Mouse (Mus musculus) left cerebral cortex, adult 9 months (tissue): ENCODE results near the gene Izumo1.

Source experiments
- DNase-seq, 2 experiments: peaks; one replicate each; pipeline ENCODE4 v3.0.0; 2022; ENCODE audit warnings: low spot score in 2 of 2

The Izumo1 gene

DNA sequence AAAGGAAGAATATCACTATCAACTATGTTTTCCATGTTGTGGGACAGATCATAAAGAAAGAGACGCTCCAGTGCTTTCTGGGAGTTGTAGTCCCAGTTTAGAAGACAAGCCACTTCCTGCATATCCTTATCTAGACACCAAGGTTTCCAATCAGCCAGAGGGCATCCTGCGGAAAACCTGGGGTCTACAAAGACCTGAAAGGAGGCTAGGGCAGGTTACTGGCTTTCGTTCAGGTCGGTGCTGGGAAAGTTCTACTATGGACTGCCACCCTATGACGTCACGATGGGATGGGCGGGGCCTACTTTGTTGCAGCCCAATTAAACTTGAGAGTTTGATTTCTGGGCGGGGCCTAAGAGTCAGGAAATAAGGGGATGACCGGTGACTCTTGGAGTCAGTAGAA is at the start of gene Izumo1:
TSS of gene Izumo1 (plus strand) at position 369 of the 400 bp plus-strand sequence.
- no peak for DNase-seq

DNA sequence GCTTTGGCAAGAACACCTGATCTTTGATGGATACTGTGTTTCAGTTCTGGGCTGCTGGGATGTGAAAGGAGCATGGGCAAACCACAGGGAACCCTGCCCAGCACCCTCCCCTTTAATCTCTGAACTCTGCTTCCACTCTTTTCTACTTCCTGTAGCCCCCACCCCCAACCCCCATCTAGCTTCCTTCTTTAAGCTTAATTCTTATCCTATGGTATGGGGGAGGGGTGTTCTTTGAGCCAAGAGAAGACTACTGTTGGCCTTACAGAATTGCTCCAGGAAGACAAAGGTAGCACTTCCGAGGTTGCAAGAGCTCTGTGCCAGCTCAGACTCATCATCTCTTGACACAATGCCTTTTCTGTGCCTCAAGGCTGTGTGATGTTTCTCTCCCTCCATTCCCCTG is 49.6 kb upstream of the Izumo1 start:
- DNase-seq = no peak

- DNase-seq = no peak
Observed at GRCm38 (mm10) chr7:45573954-45574353, 47.7 kb upstream of the Izumo1 start.

- DNase-seq = no peak
Observed at GRCm38 (mm10) chr7:45574472-45575379, 46.9 kb upstream of the Izumo1 start.

- no peak for DNase-seq
Observed at GRCm38 (mm10) chr7:45585923-45586322, 35.7 kb upstream of the Izumo1 start.

GRCm38 (mm10) chr7:45587631-45588592 is 33.7 kb upstream of the Izumo1 start:
- DNase-seq = no peak

GRCm38 (mm10) chr7:45589173-45589572 is 32.4 kb upstream of the Izumo1 start:
- DNase-seq = peak; percentile 98 to 99

DNA sequence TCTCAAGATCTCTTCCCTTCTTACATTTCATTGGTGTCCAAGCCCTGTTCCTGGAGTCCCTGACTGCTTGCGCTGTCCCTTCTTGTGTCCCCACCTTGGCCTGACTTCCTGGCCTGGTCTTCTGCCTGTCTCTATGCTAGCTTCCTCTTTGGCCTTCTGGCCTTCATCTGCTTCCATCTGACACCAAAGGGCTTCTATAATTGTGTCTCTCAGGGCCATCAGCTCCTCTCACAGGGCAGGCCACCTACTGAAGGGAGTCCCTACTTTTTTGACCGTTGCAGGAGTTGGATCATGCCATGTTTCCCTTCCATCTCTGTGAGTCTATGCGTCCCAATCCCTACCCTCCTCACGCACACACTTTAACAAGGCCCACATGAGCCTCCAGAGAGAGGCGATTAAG is 31.7 kb upstream of the Izumo1 start:
- DNase-seq = peak in 1 of 2 experiments; percentile 14

GRCm38 (mm10) chr7:45590874-45591273 is 30.7 kb upstream of the Izumo1 start:
- DNase-seq = no peak

DNA sequence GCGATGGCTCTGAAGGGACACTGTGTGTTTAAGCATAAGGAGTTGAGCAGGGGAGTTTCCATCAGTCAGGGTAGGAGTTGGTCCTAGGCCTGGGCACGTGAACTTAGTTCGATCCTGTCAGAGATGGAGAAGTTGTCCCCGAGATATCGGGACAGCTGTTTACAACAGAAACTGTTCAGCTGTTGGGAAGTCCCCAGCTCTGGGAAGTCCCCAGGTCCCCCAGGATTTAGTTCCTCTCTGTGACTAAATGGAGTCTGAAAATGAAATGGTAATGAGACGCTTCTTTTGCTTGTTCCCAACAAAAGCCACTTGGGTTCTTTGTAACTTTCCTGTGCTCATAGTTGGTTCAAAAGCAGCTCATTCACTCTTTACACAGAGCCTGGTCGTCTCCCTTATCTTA is 29.7 kb upstream of the Izumo1 start:
- DNase-seq = no peak

DNA sequence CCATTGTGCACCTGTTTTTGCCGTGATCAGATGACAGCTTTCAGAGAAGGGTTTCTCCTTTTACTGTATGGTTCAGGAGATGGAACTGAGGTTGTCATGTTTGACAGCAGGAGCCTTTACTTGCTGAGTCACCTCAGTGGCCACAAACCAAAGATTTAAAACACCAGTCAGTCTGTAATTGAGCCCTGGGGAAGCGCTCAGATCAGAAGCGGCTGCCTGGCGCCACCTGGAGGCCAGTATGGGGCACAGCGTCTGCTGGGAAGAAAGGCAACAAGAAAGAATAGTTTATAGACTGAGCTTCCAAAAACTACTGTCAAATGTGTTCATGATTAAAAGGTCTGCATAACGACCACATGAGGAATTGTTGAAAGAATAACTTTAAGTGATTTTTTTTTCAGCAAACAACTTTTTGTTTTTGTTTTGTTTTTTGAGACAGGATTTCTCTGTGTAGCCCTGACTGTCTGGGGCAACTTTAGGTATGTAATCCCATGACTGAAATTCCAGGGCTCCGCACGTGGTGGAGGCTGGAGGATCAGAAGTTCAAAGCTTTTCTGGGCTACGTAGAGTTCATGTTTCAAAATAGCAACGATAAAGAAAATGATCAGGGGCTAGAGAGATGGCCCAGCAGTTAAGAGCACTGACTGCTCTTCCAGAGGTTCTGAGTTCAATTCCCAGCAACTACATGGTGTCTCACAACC is 28.3 kb upstream of the Izumo1 start:
- DNase-seq = peak in 1 of 2 experiments; percentile 70

GRCm38 (mm10) chr7:45595176-45595575 is 26.4 kb upstream of the Izumo1 start:
- no peak for DNase-seq

- DNase-seq = no peak
Observed at GRCm38 (mm10) chr7:45596107-45596506, 25.5 kb upstream of the Izumo1 start.

DNA sequence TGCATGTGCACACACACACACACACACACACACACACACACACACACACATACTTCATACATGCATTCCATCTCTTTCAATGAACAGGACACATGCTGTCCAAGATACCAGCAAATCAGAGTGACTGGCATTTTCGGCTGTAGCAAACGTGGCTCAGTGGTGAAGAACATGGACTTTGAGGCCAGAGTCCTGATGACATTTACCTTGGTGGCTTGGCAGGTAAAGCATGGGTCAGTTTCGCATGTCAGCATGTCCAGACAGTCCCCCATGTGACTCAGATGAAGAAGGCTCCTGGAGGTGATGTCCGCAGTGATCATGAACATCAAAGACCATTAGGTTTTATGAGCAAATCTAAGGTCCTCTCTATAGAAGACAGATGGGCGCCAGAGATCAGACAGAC is 24.6 kb upstream of the Izumo1 start:
- no peak for DNase-seq

- no peak for DNase-seq
Observed at GRCm38 (mm10) chr7:45597527-45597926, 24.1 kb upstream of the Izumo1 start.

DNA sequence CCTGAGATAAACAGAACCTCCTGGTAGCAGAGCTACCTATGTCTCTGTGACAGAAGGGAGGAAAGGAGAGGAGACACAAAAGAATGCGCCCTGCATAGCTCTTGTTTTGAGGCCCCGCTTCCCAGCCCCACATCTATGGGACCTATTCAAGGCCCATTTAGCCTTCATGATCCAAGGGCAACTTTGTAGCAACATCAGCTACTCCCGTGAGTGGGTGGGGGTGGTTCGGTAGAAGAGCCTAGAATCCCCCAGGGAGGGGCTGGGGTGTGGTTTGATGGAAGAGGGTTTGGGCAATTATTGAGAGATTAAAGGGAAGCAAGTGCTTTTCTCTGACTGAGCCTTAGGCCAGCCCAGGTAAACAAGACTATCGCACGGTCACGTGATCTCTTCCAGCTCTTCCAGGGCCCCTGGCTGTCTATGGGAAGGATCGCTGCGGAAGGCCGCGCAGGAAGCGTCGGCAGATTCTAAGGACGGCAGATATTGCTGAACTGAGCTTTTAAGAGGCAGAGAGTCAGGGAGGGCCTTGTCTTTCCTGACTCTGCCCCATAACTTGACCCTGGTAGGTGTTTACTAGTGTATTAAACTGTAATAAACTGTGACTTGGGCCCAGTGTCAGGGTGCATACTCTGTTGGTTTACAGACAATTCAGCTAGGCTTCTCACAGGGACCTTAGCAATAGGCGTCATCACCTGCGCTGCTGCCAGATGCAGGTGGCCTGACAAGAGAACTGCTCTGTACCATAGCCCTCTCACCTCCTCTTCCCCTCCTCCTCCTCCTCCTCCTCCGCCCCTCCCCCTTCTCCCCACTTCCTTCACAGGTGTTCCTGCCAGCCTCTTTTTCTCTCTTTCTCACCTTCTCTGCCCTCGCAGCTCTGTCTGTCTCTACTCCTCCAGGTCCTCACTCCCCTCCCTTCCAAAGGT is 22.4 kb upstream of the Izumo1 start:
- no peak for DNase-seq

- DNase-seq = no peak
Observed at GRCm38 (mm10) chr7:45605704-45606289, 15.8 kb upstream of the Izumo1 start.

DNA sequence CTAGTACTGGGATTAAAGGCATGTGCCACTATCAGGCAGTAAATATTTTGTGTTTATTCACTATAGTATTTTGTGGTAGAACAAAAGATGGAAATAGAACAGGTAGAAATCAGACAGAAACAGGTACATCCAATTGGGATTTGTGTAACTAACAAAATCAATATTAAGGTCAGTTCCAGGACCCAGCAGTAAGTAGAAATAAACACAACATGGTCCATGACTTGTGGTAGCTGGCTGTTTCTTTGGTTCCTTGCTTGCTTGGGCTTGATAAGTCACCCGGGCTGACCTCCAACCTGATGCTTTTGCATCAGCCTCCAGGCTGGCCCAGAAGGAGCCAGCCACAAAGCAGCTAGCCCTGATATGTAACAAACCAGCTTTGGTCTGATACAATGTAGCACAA is 12.1 kb upstream of the Izumo1 start:
- DNase-seq = no peak

- no peak for DNase-seq
Observed at GRCm38 (mm10) chr7:45616277-45616676, 5.3 kb upstream of the Izumo1 start.

DNA sequence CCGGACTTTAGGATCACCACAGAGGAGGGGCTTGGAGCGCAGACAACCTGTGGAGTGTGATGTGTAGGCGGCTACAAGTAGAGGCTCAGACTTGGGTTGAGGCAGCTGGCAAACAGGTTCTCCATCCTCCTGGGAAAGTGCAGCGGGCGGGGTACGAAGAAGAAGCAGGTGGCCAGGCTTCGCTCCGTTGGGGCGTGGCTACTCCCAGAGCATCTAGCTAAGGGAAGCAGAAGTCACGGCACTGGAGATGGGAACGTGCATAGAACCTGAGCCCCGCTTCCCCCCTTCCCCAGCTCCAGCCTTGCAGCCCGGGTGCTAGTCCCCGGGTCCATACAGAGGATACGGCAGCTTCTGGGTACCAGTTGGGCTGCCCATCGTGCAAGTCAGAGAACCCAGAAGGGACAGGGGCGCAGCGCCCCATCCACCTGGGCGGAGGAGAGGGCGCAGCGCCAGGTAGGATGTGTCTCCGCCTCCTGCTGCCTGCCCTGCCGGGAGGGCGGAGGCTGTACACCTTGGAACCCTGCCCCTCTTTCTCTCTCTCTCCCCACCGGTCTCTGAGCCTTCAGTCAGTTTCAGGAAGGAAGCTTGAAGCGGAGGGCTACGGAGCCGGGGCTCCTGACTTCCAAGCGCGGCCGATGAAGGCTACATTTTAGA is 4.4 kb upstream of the Izumo1 start, which contains the start of gene Fut1:
TSS of gene Fut1 (plus strand) at position 248 of the 654 bp plus-strand sequence.
- peak in 1 of 2 experiments; percentile 47 for DNase-seq
